Mouse (Mus musculus) intestine, embryonic 14.5 days (tissue): Measurements from ENCODE around the gene Rnf148. TPM values are rescaled to one million over a fixed set of nuclear protein-coding genes. Genes with fewer than 3 reads are reported as not detected.

Experiments used
- ATAC-seq: fragments of 200-750 bp; cut with Nextera tagmentation; replicated peaks from 2 replicates; pipeline ENCODE4 v1.8.0; 2017; ENCODE audit warnings: low read depth, moderate number of reproducible peaks, moderate TSS enrichment, moderate library complexity; ENCODE audit not compliant: low FRiP score, low TSS enrichment
- DNase-seq: peaks from one replicate; pipeline ENCODE4 v3.0.0-alpha.2; 2018; ENCODE audit warnings: low spot score
- H3K27ac ChIP-seq: fragments of 300-500 bp; sonication (generic); 2 replicates; pipeline ENCODE4 v1.5.1; 2014; ENCODE audit warnings: low read depth, mild to moderate bottlenecking, control low read depth
- H3K27me3 ChIP-seq: fragments of 300-500 bp; sonication (generic); replicated peaks from 2 replicates; pipeline ENCODE4 v1.6.1; 2014; ENCODE audit warnings: low read length, control low read depth; ENCODE audit not compliant: control insufficient read depth, insufficient read depth
- H3K36me3 ChIP-seq: fragments of 300-500 bp; sonication (generic); 2 replicates; pipeline ENCODE4 v1.6.1; 2014; ENCODE audit warnings: low read length, control low read depth; ENCODE audit not compliant: control insufficient read depth, insufficient read depth
- H3K4me1 ChIP-seq: fragments of 300-500 bp; sonication (generic); replicated peaks from 2 replicates; pipeline ENCODE4 v1.6.1; 2014; ENCODE audit warnings: low read length, control low read depth, mixed read lengths; ENCODE audit not compliant: control insufficient read depth, insufficient read depth
- H3K4me2 ChIP-seq: fragments of 300-500 bp; sonication (generic); 2 replicates; pipeline ENCODE4 v1.6.1; 2014; ENCODE audit warnings: low read length
- H3K4me3 ChIP-seq: fragments of 300-500 bp; sonication (generic); 2 replicates; pipeline ENCODE4 v1.5.1; 2014; ENCODE audit warnings: low read depth, low read length, control low read depth, mixed read lengths
- H3K9ac ChIP-seq: fragments of 300-500 bp; sonication (generic); 2 replicates; pipeline ENCODE4 v1.6.1; 2014; ENCODE audit warnings: mild to moderate bottlenecking, low read length
- H3K9me3 ChIP-seq: fragments of 300-500 bp; sonication (generic); 2 replicates; pipeline ENCODE4 v1.6.1; 2016; ENCODE audit warnings: low read length, control low read depth; ENCODE audit not compliant: control insufficient read depth
- WGBS: fragments of 180-500 bp; shearing (Covaris S2); extraction: QIAGEN DNeasy Blood & Tissue Kit; methylation state at CpG from one replicate; pipeline ENCODE4 v1.1.7; 2014; 5-methylcytosine and 5-hydroxymethylcytosine counted together
- polyA plus RNA-seq: library from polyadenylated mRNA; unstranded; fragments of >200 nt; fragmentation: Nextera tagmentation; extraction: Ambion mirVana; gene quantifications from 2 replicates; pipeline ENCODE4 v1.2.1, GENCODE M21; 2014

Gene Rnf148
- polyA plus RNA-seq, 1 experiment from 2014 or later, result not detected

DNA sequence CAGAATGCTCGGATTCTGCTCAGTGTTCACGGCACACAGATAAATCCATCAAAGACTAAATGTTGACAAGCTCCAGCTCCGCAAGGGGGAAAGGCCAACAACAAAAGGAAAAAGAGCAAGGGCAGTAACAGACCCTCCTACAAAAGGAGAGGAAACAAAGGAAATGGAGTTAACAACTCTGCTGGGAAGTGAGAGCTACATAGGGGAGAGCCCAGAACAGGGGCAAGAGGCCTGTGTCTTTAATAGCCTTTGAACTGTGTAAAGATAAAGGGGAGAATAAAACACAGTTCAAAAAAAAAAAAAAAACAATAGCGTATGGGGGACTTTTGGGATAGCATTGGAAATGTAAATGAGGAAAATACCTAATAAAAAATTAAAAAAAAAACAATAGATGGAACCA is 24.5 kb downstream of the Rnf148 start:
- H3K9ac ChIP-seq, result no peak overlapping the region
- no peak overlapping the region for H3K4me2 ChIP-seq
- H3K36me3 ChIP-seq, result no peaks in the 10 kb centered on the region
- DNase-seq (no peak), ATAC-seq (no peak)
- H3K4me1 ChIP-seq, result no peaks in the 10 kb centered on the region
- no peaks in the 10 kb centered on the region for H3K27me3 ChIP-seq
- WGBS, result 32% methylated on average over 4 of the region's 4 CpGs
- H3K9me3 ChIP-seq, result no peaks in the 10 kb centered on the region
- H3K4me3 ChIP-seq, result no peak overlapping the region
- H3K27ac ChIP-seq, result no peak overlapping the region

Other genes with a start within 250 kb of the Rnf148 start
- gene Rnf133, start 4.8 kb downstream of the Rnf148 start, polyA plus RNA-seq, result not detected in 2 replicates
- gene Cadps2, start 184.3 kb upstream of the Rnf148 start, polyA plus RNA-seq, result 0.74 and 1.2 TPM in 2 replicates